Mouse (Mus musculus): ENCODE results near the gene Gm14085.

GRCm38 (mm10) chr2:122575470-122575869, 90.7 kb downstream of the Gm14085 start:
- TF ChIP-seq BHLHE40 (IDR thresholded peaks at IDR 0.05; ENCODE audit: borderline replicate concordance, low read depth, low read length) (no peak), CTCF (IDR thresholded peaks at IDR 0.05 in 2 of 3, conservative IDR thresholded peaks at IDR 0.05 in 1 of 3; ENCODE audit: control insufficient read depth in 1 of 3, insufficient read depth in 1 of 3, low read depth in 2 of 3, low read length in 3 of 3, poor library complexity in 1 of 3, severe bottlenecking in 1 of 3) (no peak), CHD2 (IDR thresholded peaks at IDR 0.05; ENCODE audit: low read length) (no peak), GATA1 (IDR thresholded peaks at IDR 0.05; ENCODE audit: low read depth, low read length) (no peak)
